Mouse (Mus musculus) MEL (cell line): ENCODE data around the gene Slc34a1. TPM values are rescaled to one million over a fixed set of nuclear protein-coding genes. Genes with fewer than 3 reads are reported as not detected.
"Not testable (repeated sequence)": the region's sequence is repeated elsewhere in the genome, so short reads cannot be mapped to it uniquely, and the experiment has no call there.

ENCODE experiments used
- DNase-seq: peaks from one replicate; pipeline ENCODE4 v3.0.0; 2011; ENCODE audit warnings: low read depth, low spot score
- H3K27ac ChIP-seq: 2 replicates; pipeline ENCODE4 v1.5.1; 2012; ENCODE audit warnings: low read depth, mild to moderate bottlenecking, control low read depth, low read length, moderate library complexity; ENCODE audit not compliant: control insufficient read depth
- H3K27me3 ChIP-seq, 2 experiments: fragments of 150-350 bp in 1 of 2; sonication (generic) in 1 of 2; 2 replicates each; pipeline ENCODE4 v1.6.1; 2012; ENCODE audit warnings: low read length in 2 of 2, mild to moderate bottlenecking in 2 of 2, improper control_type of control experiment in 1 of 2, moderate library complexity in 1 of 2; ENCODE audit not compliant: insufficient read depth in 2 of 2, control insufficient read depth in 1 of 2
- H3K36me3 ChIP-seq, 2 experiments: 2 replicates each; pipeline ENCODE4 v1.6.1; 2012 to 2014; ENCODE audit warnings: low read length in 2 of 2, improper control_type of control experiment in 1 of 2, inconsistent platforms in 1 of 2, mild to moderate bottlenecking in 1 of 2; ENCODE audit not compliant: insufficient read depth in 2 of 2, control insufficient read depth in 1 of 2
- H3K4me1 ChIP-seq, 2 experiments: fragments of 150-350 bp in 1 of 2; sonication (generic) in 1 of 2; 2 replicates each; pipeline ENCODE4 v1.6.1; 2012; ENCODE audit warnings: low read length in 2 of 2, improper control_type of control experiment in 1 of 2, mild to moderate bottlenecking in 1 of 2; ENCODE audit not compliant: insufficient read depth in 2 of 2, control insufficient read depth in 1 of 2
- H3K4me3 ChIP-seq, 2 experiments: fragments of 150-350 bp in 1 of 2; sonication (generic) in 1 of 2; 2 replicates each; pipeline ENCODE4 v1.5.1; 2012; ENCODE audit warnings: low read depth in 2 of 2, low read length in 2 of 2, mild to moderate bottlenecking in 2 of 2, moderate library complexity in 2 of 2, control low read depth in 1 of 2, improper control_type of control experiment in 1 of 2; ENCODE audit not compliant: control insufficient read depth in 1 of 2, insufficient read depth in 1 of 2
- H3K79me2 ChIP-seq: 2 replicates; pipeline ENCODE4 v1.6.1; 2012; ENCODE audit warnings: mild to moderate bottlenecking, low read length, moderate library complexity; ENCODE audit not compliant: control insufficient read depth, poor library complexity, insufficient read depth
- H3K9ac ChIP-seq: 2 replicates; pipeline ENCODE4 v1.6.1; 2012; ENCODE audit warnings: low read depth, mild to moderate bottlenecking, control low read depth, low read length, moderate library complexity; ENCODE audit not compliant: control insufficient read depth, poor library complexity, severe bottlenecking
- H3K9me3 ChIP-seq: fragments of 150-350 bp; sonication (generic); replicated peaks from 2 replicates; pipeline ENCODE4 v1.6.1; 2012; ENCODE audit warnings: mild to moderate bottlenecking, low read length, improper control_type of control experiment, moderate library complexity; ENCODE audit not compliant: insufficient read depth
- BHLHE40 ChIP-seq: IDR thresholded peaks from 2 replicates; pipeline ENCODE4 v1.6.1; 2012; ENCODE audit warnings: low read depth, mild to moderate bottlenecking, inconsistent platforms, low read length, improper control_type of control experiment, borderline replicate concordance
- CHD1 ChIP-seq: IDR thresholded peaks from 2 replicates; pipeline ENCODE4 v1.6.1; 2012; ENCODE audit warnings: low read depth, mild to moderate bottlenecking, inconsistent platforms, low read length, improper control_type of control experiment
- CHD2 ChIP-seq: IDR thresholded peaks from 2 replicates; pipeline ENCODE4 v1.6.1; 2011; ENCODE audit warnings: low read length, improper control_type of control experiment
- EP300 ChIP-seq, 2 experiments: IDR thresholded peaks; 2 replicates each; pipeline ENCODE4 v1.6.1; 2011; ENCODE audit warnings: improper control_type of control experiment in 2 of 2, low read length in 2 of 2, low read depth in 1 of 2, mild to moderate bottlenecking in 1 of 2
- KAT2A ChIP-seq: conservative IDR thresholded peaks from 2 replicates; pipeline ENCODE4 v1.6.1; 2012; ENCODE audit warnings: low read depth, low read length, improper control_type of control experiment, inconsistent platforms
- MAZ ChIP-seq: IDR thresholded peaks from 2 replicates; pipeline ENCODE4 v1.6.1; 2012; ENCODE audit warnings: low read depth, mild to moderate bottlenecking, inconsistent platforms, low read length, improper control_type of control experiment
- NRF1 ChIP-seq: IDR thresholded peaks from 2 replicates; pipeline ENCODE4 v1.6.1; 2014; ENCODE audit warnings: low read depth, mild to moderate bottlenecking, inconsistent platforms, low read length, improper control_type of control experiment, moderate library complexity; ENCODE audit not compliant: poor library complexity, insufficient read depth, severe bottlenecking
- POLR2AphosphoS5 ChIP-seq: IDR thresholded peaks from 2 replicates; pipeline ENCODE4 v1.6.1; 2012; ENCODE audit warnings: low read depth, borderline replicate concordance, mild to moderate bottlenecking, inconsistent platforms, low read length, moderate library complexity, mixed read lengths
- RAD21 ChIP-seq: IDR thresholded peaks from 2 replicates; pipeline ENCODE4 v1.6.1; 2011; ENCODE audit warnings: mild to moderate bottlenecking, low read depth, low read length, improper control_type of control experiment
- TAL1 ChIP-seq: IDR thresholded peaks from 2 replicates; pipeline ENCODE4 v1.6.1; 2012; ENCODE audit warnings: mild to moderate bottlenecking, inconsistent platforms, low read length, moderate library complexity, mixed read lengths
- TBP ChIP-seq: IDR thresholded peaks from 2 replicates; pipeline ENCODE4 v1.8.0; 2011; ENCODE audit warnings: low read depth, low read length, improper control_type of control experiment
- TCF12 ChIP-seq: IDR thresholded peaks from 2 replicates; pipeline ENCODE4 v1.6.1; 2014; ENCODE audit warnings: low read depth, mild to moderate bottlenecking, inconsistent platforms, low read length, improper control_type of control experiment, moderate library complexity
- UBTF ChIP-seq: IDR thresholded peaks from 2 replicates; pipeline ENCODE4 v1.6.1; 2012; ENCODE audit warnings: low read depth, mild to moderate bottlenecking, inconsistent platforms, low read length, improper control_type of control experiment, moderate library complexity, borderline replicate concordance; ENCODE audit not compliant: insufficient read depth
- USF1 ChIP-seq: IDR thresholded peaks from 2 replicates; pipeline ENCODE4 v1.6.1; 2014; ENCODE audit warnings: low read depth, mild to moderate bottlenecking, inconsistent platforms, low read length, improper control_type of control experiment, moderate library complexity
- ZC3H11A ChIP-seq: IDR thresholded peaks from 2 replicates; pipeline ENCODE4 v1.6.1; 2012; ENCODE audit warnings: low read depth, mild to moderate bottlenecking, inconsistent platforms, low read length, improper control_type of control experiment
- polyA plus RNA-seq, 2 experiments: library from polyadenylated mRNA; stranded (reverse) in 1 of 2; unstranded in 1 of 2; fragments of >175 nt in 1 of 2; fragments of >200 nt in 1 of 2; gene quantifications; 2 replicates each; pipeline versions ENCODE4 v1.2.1 to v1.2.4; 2012; ENCODE audit warnings: low replicate concordance in 2 of 2, low read depth in 1 of 2; ENCODE audit not compliant: insufficient read length in 2 of 2, insufficient read depth in 1 of 2, missing spikeins in 1 of 2
- total RNA-seq: library from RNA; depleted of rRNA; stranded (reverse); fragments of 300-350 nt; gene quantifications from 2 replicates; pipeline ENCODE4 v1.2.3, GENCODE M21; 2012

The Slc34a1 gene
- total and polyA plus RNA-seq, 3 experiments, result not detected

DNA sequence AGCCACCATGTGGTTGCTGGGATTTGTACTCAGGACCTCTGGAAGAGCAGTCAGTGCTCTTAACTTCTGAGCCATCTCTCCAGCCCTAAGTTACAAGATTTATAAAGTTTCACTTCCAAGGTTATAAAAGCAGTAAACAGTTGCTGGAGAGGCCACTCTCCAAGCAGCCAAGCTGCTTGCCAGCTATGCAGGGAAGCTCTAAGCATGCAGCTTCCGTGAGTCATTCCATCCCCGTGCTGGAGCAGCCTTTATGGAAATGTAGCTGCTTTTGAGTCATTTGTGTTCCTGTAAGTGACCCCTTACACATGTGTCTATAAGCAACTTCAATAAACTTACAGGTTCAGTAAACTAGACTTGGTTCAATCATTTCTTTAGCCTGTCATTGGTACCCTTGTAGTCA is 32.6 kb downstream of the Slc34a1 start:
- TF ChIP-seq TBP (no peak), UBTF (no peak), CHD2 (no peak), CHD1 (no peak), KAT2A (no peak), BHLHE40 (no peak), EP300 (IDR thresholded peaks at IDR 0.05; ENCODE audit: low read depth in 1 of 2, low read length in 2 of 2) (no peak), NRF1 (no peak), USF1 (no peak), TAL1 (no peak), RAD21 (no peak), TCF12 (no peak), ZC3H11A (no peak), MAZ (no peak)
- TF ChIP-seq, all 39 proteins: peak for 0
- no peak overlapping the region for H3K4me3 ChIP-seq
- H3K36me3 ChIP-seq, result peaks cover 0 to 2% of the 10 kb centered on the region in 2 experiments; a peak in 1 of 4 replicates
- no peaks in the 10 kb centered on the region; a peak in 2 of 4 replicates for H3K27me3 ChIP-seq
- H3K9me3 ChIP-seq, result no peaks in the 10 kb centered on the region
- H3K4me1 ChIP-seq, result peaks cover 0 to 2% of the 10 kb centered on the region in 2 experiments; a peak in 1 of 4 replicates
- H3K79me2 ChIP-seq, result no peaks in the 10 kb centered on the region
- H3K27ac ChIP-seq, result no peak overlapping the region
- H3K9ac ChIP-seq, result no peak overlapping the region
- DNase-seq, result no peak

DNA sequence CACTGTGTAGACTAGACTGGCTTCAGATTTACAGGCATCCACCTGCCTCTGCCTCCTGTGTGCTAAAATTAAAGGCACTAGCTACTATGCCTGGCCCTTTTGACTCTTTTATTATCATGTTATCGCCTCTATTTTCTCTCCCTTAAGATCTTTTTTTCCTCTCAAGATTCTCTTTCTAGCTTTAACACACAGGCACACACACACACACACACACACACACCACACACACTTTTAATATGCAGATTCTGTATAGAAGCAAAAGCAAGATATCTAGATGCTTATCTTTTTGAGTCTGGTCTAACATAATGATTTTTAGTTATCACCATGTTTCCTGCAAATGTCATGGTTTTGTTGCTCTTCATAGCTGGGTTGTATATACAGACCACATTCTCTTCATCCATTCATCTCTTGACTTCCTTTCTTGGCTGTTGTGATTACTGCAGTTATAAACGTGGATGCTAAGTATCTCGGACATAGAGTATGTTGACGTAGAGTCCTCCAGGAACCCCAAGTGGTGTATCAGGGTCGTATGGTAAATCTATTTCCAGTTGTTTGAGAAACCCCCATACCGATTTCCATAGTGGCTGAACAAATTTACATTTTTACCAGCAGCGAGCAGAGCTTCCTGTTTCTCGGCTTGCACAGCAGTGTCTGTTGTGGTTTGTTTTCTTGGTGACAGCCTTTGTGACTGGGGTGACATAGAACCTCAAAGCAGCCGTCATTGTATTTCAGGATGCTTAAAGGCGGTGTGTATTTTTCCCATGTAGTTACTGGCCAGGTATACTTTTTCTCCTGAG is 34.1 kb downstream of the Slc34a1 start:
- no peak overlapping the region for H3K27ac ChIP-seq
- peak; percentile 62 for DNase-seq
- peaks cover 0 to 2% of the 10 kb centered on the region in 2 experiments; a peak in 1 of 4 replicates for H3K4me1 ChIP-seq
- peaks cover 0 to 2% of the 10 kb centered on the region in 2 experiments; a peak in 1 of 4 replicates for H3K36me3 ChIP-seq
- no peaks in the 10 kb centered on the region for H3K79me2 ChIP-seq
- no peaks in the 10 kb centered on the region; a peak in 2 of 4 replicates for H3K27me3 ChIP-seq
- TF ChIP-seq POLR2AphosphoS5, result no peak
- TF ChIP-seq TBP, result peak; percentile 80; the same call in 1 of the 2 replicates
- no peak overlapping the region for H3K9ac ChIP-seq
- no peaks in the 10 kb centered on the region for H3K9me3 ChIP-seq
- no peak overlapping the region; a peak in 1 of 4 replicates for H3K4me3 ChIP-seq

DNA sequence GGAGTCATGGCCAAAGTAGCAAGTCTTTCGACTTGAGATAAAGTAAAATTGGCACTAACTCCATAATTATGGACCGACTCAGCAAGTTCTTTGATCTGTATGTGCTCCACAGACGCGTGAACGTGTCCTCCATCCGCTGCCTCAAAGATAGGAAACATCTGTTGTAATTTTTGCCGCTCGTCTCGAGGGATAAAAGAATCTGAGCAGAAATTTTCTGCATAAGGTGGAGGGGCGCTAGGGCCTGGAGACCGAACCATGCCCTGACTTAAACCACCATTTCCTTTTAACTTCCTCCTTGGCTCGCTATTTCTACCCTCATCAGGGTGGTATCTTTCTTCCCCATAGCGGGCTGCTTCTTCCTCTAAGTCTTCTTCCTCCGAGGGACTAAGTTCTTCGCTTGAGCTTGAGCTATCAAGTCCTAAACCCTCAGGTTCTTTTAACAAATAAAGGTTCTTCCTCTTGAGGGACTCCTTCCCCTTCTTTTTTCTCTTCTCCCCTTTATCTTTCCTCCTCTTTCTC is 39.2 kb downstream of the Slc34a1 start:
- H3K9me3 ChIP-seq, H3K79me2 ChIP-seq, H3K27me3 ChIP-seq, H3K27ac ChIP-seq, H3K4me1 ChIP-seq, H3K4me3 ChIP-seq, H3K36me3 ChIP-seq, H3K9ac ChIP-seq: not testable (repeated sequence)
- DNase-seq, result peak; percentile 38
